Mouse (Mus musculus) Muller cell, postnatal 12 days (primary cell): ENCODE results near the gene Tex13c2.

Source experiments
- DNase-seq: peaks from one replicate; pipeline ENCODE4 v3.0.0-alpha.2; 2015; ENCODE audit errors: inconsistent ontology term

Gene Tex13c2

GRCm38 (mm10) chrX:42489446-42489845 is at the start of gene Tex13c2:
Tex13c2 (plus strand) TSS chrX:42489691.
- no peak for DNase-seq

GRCm38 (mm10) chrX:42450305-42450704 is 39.2 kb upstream of the Tex13c2 start:
- no peak for DNase-seq

GRCm38 (mm10) chrX:42453001-42453400 is 36.5 kb upstream of the Tex13c2 start:
- DNase-seq = no peak

GRCm38 (mm10) chrX:42454533-42454932 is 35.0 kb upstream of the Tex13c2 start:
- no peak for DNase-seq

- no peak for DNase-seq
These were observed 845 bp downstream of the Tex13c2 start for GRCm38 (mm10) chrX:42490336-42490735.

- DNase-seq = no peak
These were observed 11.0 kb downstream of the Tex13c2 start for GRCm38 (mm10) chrX:42500538-42500937.

- DNase-seq = no peak
These were observed 13.0 kb downstream of the Tex13c2 start, which contains the start of gene Sh2d1a for GRCm38 (mm10) chrX:42502291-42503043. Sh2d1a (plus strand) TSS chrX:42502453.

- DNase-seq = no peak
These were observed 21.6 kb downstream of the Tex13c2 start for GRCm38 (mm10) chrX:42511105-42511504.

GRCm38 (mm10) chrX:42512567-42512966 is 23.1 kb downstream of the Tex13c2 start:
- DNase-seq = no peak

GRCm38 (mm10) chrX:42522868-42523267 is 33.4 kb downstream of the Tex13c2 start:
- DNase-seq = no peak

GRCm38 (mm10) chrX:42530703-42531102 is 41.2 kb downstream of the Tex13c2 start:
- DNase-seq = peak; percentile 29

- DNase-seq = peak; percentile 42
These were observed 50.7 kb downstream of the Tex13c2 start for GRCm38 (mm10) chrX:42540030-42540755.

GRCm38 (mm10) chrX:42540756-42541053 is 51.2 kb downstream of the Tex13c2 start:
- peak; percentile 55 for DNase-seq
